In genomic region chrX:113003621-113004020, GRCm38 (mm10) we compare ENCODE assay signal across 20 mouse cellular contexts.
"Had no signal": no experiment of that assay in that cellular context is flagged by ENCODE, and none has a peak within 500 bp of the region (broad histone marks: within the 10 kb centered on the region; RNA-seq: fewer than 3 reads in every experiment).

No protein-coding gene starts in this region.

- H3K27ac ChIP-seq: layer of hippocampus, adult 2 months; limb, embryonic 12.5 days; limb, embryonic 15.5 days; liver, embryonic 14.5 days; macrophage; midbrain, embryonic 12.5 days; midbrain, embryonic 15.5 days; neural tube, embryonic 12.5 days; neural tube, embryonic 15.5 days; stomach, embryonic 15.5 days had no signal

- H3K9me3 ChIP-seq: limb, embryonic 12.5 days; limb, embryonic 15.5 days; midbrain, embryonic 12.5 days; midbrain, embryonic 15.5 days; neural tube, embryonic 12.5 days; neural tube, embryonic 15.5 days; stomach, embryonic 15.5 days had no signal

- H3K4me3 ChIP-seq: layer of hippocampus, adult 2 months; limb, embryonic 12.5 days; limb, embryonic 15.5 days; midbrain, embryonic 12.5 days; midbrain, embryonic 15.5 days; neural tube, embryonic 12.5 days; neural tube, embryonic 15.5 days; stomach, embryonic 15.5 days had no signal

- H3K9ac ChIP-seq: limb, embryonic 12.5 days; limb, embryonic 15.5 days; liver, embryonic 14.5 days; midbrain, embryonic 12.5 days; midbrain, embryonic 15.5 days; neural tube, embryonic 12.5 days; neural tube, embryonic 15.5 days; stomach, embryonic 15.5 days had no signal

- H3K36me3 ChIP-seq: limb, embryonic 12.5 days; limb, embryonic 15.5 days; midbrain, embryonic 12.5 days; midbrain, embryonic 15.5 days; neural tube, embryonic 12.5 days; neural tube, embryonic 15.5 days; stomach, embryonic 15.5 days had no signal

- H3K4me2 ChIP-seq: limb, embryonic 12.5 days; limb, embryonic 15.5 days; midbrain, embryonic 12.5 days; midbrain, embryonic 15.5 days; neural tube, embryonic 12.5 days; neural tube, embryonic 15.5 days; stomach, embryonic 15.5 days had no signal

- H3K27me3 ChIP-seq: limb, embryonic 12.5 days; limb, embryonic 15.5 days; midbrain, embryonic 12.5 days; midbrain, embryonic 15.5 days; neural tube, embryonic 12.5 days; neural tube, embryonic 15.5 days; stomach, embryonic 15.5 days had no signal

- DNase-seq: kidney, adult 11 months; kidney, adult 9 months; kidney, postnatal 25 days; layer of hippocampus, adult 9-11 months; left cerebral cortex, postnatal 4 days; lung, adult 18-20 months; retina, postnatal 1 day; right cerebral cortex, postnatal 25 days; spleen, adult 18-20 months; thymus, postnatal 25 days had no signal

- ATAC-seq: midbrain, embryonic 15.5 days had no signal

- H3K4me1 ChIP-seq: limb, embryonic 12.5 days; limb, embryonic 15.5 days; midbrain, embryonic 12.5 days; midbrain, embryonic 15.5 days; neural tube, embryonic 12.5 days; neural tube, embryonic 15.5 days; stomach, embryonic 15.5 days had no signal
